Mouse (Mus musculus): ENCODE measurements around the gene Clic1.
A peak's percentile ranks its signal among the peaks of the same experiment; 100 is the strongest.
"Not testable (repeated sequence)": the region's sequence is repeated elsewhere in the genome, so short reads cannot be mapped to it uniquely, and the experiment has no call there.

Clic1 gene

DNA sequence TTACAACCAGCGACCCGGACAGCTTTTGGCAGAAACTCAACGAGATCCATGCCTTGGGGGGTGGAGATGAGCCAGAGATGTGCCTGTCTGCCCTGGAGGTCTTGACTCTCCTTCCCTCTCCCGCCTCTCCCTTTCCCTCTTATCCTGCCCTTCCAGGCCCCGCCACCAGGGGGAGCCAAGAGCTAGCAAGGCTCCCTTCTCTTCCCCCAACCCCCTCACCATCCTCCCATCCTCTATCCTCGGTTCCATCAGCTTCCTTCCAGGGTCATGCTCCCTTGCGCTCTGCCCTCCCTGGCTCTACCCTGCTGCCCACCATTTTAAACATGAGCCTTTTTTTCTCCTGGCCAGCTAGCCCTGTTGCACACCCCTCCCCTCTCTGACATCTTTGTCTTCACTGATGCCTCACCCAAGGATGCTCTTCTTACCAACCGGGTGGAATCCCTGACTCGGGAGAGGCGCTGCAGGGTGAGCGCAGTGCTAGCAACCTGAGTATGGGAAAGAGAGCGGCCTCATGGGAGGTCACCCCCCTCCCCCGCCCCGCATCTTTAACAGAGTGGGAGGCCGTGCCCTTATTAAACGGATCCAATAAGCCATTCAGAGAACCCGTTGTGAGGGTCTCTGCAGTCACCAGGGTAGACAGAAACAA lies 28.5 kb upstream of the Clic1 start:
- DNase-seq = peak; percentile 94

- DNase-seq = peak; percentile 24
These were observed 27.8 kb upstream of the Clic1 start for GRCm38 (mm10) chr17:35021842-35022477.

- DNase-seq = peak; percentile 14
These were observed 27.2 kb upstream of the Clic1 start for GRCm38 (mm10) chr17:35022541-35023060.

DNA sequence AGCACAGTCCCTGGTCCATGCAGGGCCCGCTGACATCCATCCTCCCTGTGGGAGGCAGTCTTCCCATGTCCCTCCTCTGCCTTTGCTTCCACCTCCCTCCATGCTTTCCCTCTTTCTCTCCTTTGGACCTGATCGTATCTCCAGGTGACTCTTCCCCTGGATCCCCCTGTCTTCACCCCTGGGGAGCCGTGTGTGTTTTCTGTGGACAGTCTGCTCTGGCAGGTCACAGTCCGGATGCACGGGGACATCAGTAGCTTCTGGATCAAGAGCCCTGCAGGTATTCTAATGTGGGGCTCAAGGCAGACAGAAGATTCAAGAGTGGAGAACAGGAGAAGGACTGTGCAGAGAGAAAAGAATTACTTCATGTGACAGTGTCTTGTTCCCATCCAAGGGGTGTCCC lies 26.5 kb upstream of the Clic1 start:
- no peak for DNase-seq

GRCm38 (mm10) chr17:35023756-35024155 lies 26.0 kb upstream of the Clic1 start:
- DNase-seq = peak; percentile 9

DNA sequence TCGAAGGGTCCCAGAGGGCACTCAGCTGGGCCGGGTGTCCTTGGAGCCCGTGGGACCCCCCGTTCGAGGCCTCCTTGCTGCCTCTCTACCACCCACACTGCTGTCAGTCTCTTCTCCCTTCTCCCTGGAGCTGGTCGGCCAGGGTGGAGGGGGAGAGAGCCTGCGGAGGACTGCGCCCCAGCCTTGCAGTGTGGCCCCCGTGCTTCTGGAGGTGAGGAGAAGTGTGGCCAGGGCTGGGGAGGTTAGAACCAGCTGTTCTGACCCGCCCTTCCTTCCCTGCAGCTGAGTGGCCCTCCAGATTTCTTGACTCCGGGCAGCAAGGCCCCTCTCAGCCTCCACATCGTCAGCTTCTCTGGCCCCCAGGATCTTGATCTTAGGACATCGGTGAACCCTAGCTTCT lies 25.5 kb upstream of the Clic1 start:
- DNase-seq = no peak

DNA sequence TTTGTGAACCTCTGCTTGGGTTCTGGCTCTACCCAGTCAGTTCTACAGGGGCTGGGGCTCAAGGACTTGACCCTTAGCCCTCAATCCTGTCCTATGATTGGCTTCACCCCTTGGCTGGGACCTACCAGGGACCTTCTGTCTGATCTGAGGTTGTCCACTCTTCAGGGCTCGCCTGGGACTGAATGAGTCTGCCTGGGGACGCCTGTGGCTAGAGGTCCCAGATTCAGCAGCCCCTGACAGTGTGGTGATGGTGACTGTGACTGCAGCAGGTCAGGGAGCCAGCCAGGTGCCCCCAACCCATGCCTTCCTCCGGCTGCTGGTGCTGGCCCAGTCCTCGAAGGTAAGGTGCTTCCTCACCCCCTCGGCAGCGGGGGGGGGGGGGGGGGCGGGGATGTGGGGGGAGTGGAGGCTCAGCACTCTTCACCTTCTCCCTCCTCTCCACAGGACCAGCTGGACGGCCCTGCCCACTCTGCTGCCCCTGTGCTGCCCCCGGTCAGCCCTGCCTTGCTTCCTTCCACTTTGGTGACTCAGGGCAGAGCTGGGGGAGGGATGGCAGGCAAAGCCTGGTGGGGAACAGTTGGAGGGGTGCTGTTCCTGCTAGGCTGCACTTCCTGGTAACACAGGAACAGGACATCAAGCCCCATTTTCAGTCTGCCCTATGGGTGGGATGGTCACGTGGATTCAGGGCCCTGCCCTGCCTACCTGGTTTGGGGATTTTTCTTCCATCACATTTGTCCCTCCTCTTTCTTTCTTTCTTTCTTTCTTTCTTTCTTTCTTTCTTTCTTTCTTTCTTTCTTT lies 24.9 kb upstream of the Clic1 start:
- DNase-seq = peak; percentile 47

GRCm38 (mm10) chr17:35026206-35026605 lies 23.6 kb upstream of the Clic1 start:
- DNase-seq = peak; percentile 6

- peak; percentile 19 for DNase-seq
These were observed 22.3 kb upstream of the Clic1 start, which contains the start of gene Sapcd1 for GRCm38 (mm10) chr17:35027277-35028068. Gene Sapcd1 (minus strand): TSS chr17:35028016.

- no peak for DNase-seq
These were observed 21.5 kb upstream of the Clic1 start for GRCm38 (mm10) chr17:35028315-35028714.

DNA sequence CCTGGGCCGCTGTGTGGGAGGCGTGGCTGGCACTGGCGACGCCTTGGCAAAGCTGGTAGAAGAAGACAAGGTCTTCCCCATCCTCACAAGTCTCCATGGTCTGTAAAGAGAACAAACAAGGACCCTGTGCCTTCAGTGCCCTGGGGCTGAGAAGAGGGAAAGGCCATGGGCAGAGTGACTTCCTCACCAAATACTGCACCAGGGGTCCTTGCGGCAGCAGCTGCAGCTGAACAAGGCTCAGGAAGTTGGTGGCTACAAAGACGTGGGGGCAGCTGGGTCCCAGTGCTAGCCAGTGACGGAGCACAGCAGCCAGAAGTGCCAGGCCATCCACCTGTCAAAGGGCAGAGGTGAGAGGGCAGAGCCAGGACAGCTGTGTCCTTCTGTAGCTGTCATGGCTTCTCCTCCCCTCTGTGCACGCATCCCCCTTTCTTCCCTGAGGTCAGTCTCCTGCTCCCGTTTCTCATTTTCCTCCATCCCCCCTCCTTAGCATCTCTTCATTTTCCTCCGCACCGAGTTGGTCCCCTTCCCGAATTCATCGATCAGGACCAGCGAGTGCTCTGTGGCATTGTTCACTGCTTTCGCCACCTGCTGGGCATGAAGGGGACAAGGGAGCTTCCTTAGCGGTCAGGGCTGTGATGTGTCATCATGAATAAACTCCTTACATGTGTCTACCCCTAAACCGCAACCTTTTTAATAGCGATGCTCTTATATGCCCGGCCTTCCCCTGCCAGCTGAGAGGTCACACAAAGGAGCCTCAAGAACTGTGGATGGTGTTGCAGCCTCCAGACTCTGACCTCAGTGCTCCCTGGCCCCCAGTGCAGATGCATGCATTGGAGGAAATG lies 19.9 kb upstream of the Clic1 start:
- peak; percentile 37 for DNase-seq

GRCm38 (mm10) chr17:35031272-35031671 lies 18.5 kb upstream of the Clic1 start:
- DNase-seq = no peak

DNA sequence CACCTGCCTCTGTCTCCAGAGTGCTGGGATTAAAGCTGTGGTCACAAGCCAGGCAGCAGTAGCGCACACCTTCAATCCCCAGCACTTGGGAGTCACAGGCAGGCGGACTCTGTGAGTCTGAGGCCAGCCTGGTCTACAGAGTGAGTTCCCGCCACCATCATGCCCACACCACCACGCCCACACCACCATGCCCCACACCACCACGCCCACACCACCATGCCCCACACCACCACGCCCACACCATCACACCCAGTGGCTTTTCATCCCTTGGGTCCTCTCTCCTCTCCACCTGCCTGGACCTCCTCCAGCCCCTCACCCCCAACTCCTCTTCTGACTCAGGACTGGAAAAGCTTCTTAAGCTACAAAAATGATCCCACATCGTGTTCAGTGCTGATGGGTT lies 17.9 kb upstream of the Clic1 start:
- DNase-seq = peak; percentile 8

GRCm38 (mm10) chr17:35032323-35032870 lies 17.4 kb upstream of the Clic1 start:
- DNase-seq = no peak

- not testable (repeated sequence) for DNase-seq
These were observed 16.1 kb upstream of the Clic1 start for GRCm38 (mm10) chr17:35033703-35034102.

- no peak for DNase-seq
These were observed 14.9 kb upstream of the Clic1 start for GRCm38 (mm10) chr17:35034896-35035295.

- no peak for DNase-seq
These were observed 10.5 kb upstream of the Clic1 start for GRCm38 (mm10) chr17:35039121-35039873.

- DNase-seq = no peak
These were observed 6.0 kb upstream of the Clic1 start for GRCm38 (mm10) chr17:35043794-35044193.

DNA sequence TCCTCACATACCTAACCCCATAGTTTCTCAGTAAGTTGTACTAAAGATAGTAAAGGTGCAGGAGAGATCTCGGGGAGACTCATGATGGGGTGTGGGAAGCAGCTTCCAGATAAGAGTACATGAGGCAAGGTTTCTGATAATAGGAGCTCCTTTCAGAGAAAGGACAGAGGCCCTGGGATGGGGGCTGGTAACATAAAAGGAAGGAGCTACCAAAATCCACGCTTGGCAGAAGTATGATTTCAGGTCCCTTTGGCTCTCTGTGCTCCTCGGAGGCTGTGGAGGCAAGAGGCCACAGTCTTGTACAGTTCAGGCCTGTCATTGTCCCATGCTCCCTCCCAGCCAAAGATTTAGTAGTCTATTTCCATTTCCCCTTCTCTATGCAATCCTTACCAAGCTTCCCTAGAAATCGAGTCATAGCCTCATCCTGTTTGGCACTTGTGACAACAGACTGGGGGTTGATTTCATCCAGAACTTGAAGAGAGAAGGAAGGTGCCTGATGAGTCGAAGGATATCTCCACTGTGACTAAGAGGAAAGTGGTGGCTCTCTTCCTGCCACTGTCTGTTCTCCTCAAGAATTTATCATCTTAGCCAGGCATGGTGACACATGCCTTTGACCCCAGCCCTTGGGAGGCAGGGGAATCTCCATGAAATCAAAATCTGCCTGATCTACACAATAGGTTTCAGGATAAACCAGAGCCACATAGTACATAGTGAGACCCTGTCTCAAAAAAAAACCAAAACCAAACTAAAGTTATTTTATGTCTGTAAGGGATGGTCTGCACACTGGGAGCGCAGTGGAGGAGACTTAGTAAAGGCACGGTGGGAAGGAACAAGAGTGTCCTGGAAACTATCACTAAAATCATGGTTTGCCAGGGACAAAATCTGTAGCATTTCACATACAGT lies 4.6 kb upstream of the Clic1 start:
- DNase-seq = no peak

All from kidney, postnatal 10 days (tissue).